Mouse (Mus musculus) midbrain, postnatal 0 days (tissue): ENCODE results near the gene Gpr156. TPM values are rescaled to one million over a fixed set of nuclear protein-coding genes. Genes with fewer than 3 reads are reported as not detected.

Source experiments
- ATAC-seq: fragments of 200-750 bp; cut with Nextera tagmentation; 2 replicates; pipeline ENCODE4 v1.8.0; 2017; ENCODE audit warnings: moderate number of reproducible peaks, mild to moderate bottlenecking, moderate TSS enrichment, moderate library complexity; ENCODE audit not compliant: low FRiP score
- DNase-seq: peaks from one replicate; pipeline ENCODE4 v3.0.0-alpha.2; 2015; ENCODE audit warnings: low spot score
- H3K27ac ChIP-seq: fragments of 300-500 bp; sonication (generic); 2 replicates; pipeline ENCODE4 v1.5.1; 2014; ENCODE audit warnings: low read depth, mild to moderate bottlenecking, low read length, mixed read lengths
- H3K27me3 ChIP-seq: fragments of 300-500 bp; sonication (generic); 2 replicates; pipeline ENCODE4 v1.6.1; 2014; ENCODE audit warnings: low read length, control low read depth, mixed read lengths; ENCODE audit not compliant: insufficient read depth
- H3K36me3 ChIP-seq: fragments of 300-500 bp; sonication (generic); 2 replicates; pipeline ENCODE4 v1.6.1; 2014; ENCODE audit warnings: low read length, control low read depth, mixed read lengths; ENCODE audit not compliant: insufficient read depth
- H3K4me1 ChIP-seq: fragments of 300-500 bp; sonication (generic); 2 replicates; pipeline ENCODE4 v1.6.1; 2014; ENCODE audit warnings: mild to moderate bottlenecking, control low read depth, antibody characterized with exemption, low read length, mixed read lengths; ENCODE audit not compliant: insufficient read depth
- H3K4me2 ChIP-seq: fragments of 300-500 bp; sonication (generic); 2 replicates; pipeline ENCODE4 v1.6.1; 2014; ENCODE audit warnings: low read depth, mild to moderate bottlenecking, low read length, mixed read lengths; ENCODE audit not compliant: poor library complexity, severe bottlenecking
- H3K4me3 ChIP-seq: fragments of 300-500 bp; sonication (generic); 2 replicates; pipeline ENCODE4 v1.5.1; 2014; ENCODE audit warnings: low read depth, mild to moderate bottlenecking, low read length, moderate library complexity
- H3K9ac ChIP-seq: fragments of 300-500 bp; sonication (generic); replicated peaks from 2 replicates; pipeline ENCODE4 v1.6.1; 2014; ENCODE audit warnings: mild to moderate bottlenecking, low read length, moderate library complexity, mixed read lengths; ENCODE audit not compliant: poor library complexity, severe bottlenecking
- H3K9me3 ChIP-seq: fragments of 300-500 bp; sonication (generic); 2 replicates; pipeline ENCODE4 v1.6.1; 2016; ENCODE audit warnings: low read length, control low read depth
- CTCF ChIP-seq: IDR thresholded peaks from 2 replicates; pipeline ENCODE4 v1.5.1; 2016; ENCODE audit warnings: antibody characterized with exemption, mild to moderate bottlenecking
- WGBS: fragments of 180-500 bp; shearing (Covaris S2); extraction: QIAGEN DNeasy Blood & Tissue Kit; methylation state at CpG from one replicate; pipeline ENCODE4 v1.1.7; 2014; 5-methylcytosine and 5-hydroxymethylcytosine counted together
- polyA plus RNA-seq: library from polyadenylated mRNA; unstranded; fragments of >200 nt; fragmentation: Nextera tagmentation; extraction: Ambion mirVana; gene quantifications from 2 replicates; pipeline ENCODE4 v1.2.1, GENCODE M21; 2015
- total RNA-seq: library from RNA; depleted of rRNA; stranded (reverse); fragments of >200 nt; gene quantifications from 2 replicates; pipeline ENCODE4 v1.2.3, GENCODE M21; 2014

Gpr156 gene
- total and polyA plus RNA-seq, 2 experiments from 2014 or later: 2.9 to 6.1 TPM

DNA sequence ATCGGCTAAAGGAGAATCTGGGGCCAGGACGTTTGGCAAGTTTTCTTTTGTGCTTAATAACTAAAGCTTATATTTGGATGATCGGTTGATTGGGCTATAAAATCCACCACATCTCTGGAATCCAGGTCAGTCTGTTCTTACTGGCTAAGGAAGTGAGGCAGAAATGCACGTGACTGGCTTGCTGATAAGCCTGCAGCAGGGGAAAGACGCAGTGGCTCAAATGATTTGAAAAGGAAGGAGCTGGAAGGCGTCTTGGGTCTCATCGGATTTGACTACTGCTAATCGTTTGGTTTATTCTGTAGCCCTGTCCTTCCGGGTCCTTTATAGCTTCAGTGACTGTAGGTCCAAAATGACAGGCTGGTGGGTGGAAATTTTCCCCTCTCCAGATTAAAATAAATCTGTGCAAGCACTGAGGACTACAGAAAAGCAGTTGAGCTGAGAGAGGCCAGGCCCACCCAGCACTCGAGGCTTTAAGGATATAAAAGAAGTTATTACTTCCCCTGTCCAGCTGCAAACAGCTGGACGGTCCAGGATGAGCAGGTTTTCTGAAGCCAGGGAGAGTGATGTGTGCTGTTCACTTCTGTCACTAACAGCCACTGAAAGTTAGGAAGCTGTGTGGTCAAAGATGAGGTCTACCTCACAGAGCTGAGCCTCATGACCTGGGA lies 57.7 kb downstream of the Gpr156 start:
- H3K36me3 ChIP-seq: no peaks in the 10 kb centered on the region
- DNase-seq (peak; percentile 78), ATAC-seq (peak; percentile 88)
- no peak overlapping the region for H3K4me3 ChIP-seq
- WGBS: 25% methylated on average over 11 of the region's 11 CpGs
- H3K9ac ChIP-seq: no peak overlapping the region
- no peaks in the 10 kb centered on the region for H3K27me3 ChIP-seq
- H3K27ac ChIP-seq: peak overlapping the region; percentile 77
- no peak for TF ChIP-seq CTCF
- H3K4me2 ChIP-seq: no peak overlapping the region
- peaks cover 6% of the 10 kb centered on the region; the same call in 1 of the 2 replicates for H3K4me1 ChIP-seq
- H3K9me3 ChIP-seq: no peaks in the 10 kb centered on the region

DNA sequence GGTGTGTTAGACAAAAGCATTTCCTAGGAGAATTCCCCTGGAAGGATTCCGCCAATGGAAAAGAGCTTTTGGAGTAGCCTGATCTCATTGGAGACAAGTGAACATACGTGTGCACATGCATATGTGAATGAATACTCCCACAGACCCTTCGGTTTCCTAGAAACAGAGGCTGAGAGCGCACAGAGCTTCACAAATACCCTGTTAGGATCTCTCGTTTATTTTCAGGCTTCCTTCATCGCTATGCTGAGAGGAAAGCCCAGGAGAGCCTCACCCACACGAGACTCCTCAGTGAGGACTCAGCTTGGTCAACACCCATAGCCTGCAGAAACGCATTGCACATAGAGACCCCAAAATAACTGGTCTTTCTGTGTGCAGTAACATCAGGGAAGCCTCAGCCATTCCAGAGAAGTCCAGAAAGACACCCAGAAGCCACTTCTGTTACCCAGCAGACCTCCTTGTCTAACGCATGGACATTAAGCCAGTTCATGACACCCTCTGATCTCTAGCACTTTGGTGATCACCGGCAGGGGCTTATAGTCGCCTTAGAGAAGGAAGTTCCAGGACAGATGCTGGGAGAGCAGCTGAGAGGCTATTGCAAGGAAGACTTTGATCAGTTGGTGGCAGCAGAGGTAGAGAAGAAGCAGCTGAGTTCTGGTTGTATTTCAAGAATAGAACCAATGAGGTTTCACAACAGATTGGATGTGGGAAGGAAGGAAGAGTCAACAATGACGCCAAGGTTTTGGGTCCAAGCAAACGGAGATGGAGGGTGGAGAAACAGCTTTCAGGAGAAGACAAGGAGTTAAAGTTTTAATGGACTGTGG lies 58.4 kb downstream of the Gpr156 start:
- H3K27me3 ChIP-seq: no peaks in the 10 kb centered on the region
- peak; percentile 60; the same call in 1 of the 2 replicates for ATAC-seq
- no peaks in the 10 kb centered on the region for H3K36me3 ChIP-seq
- peak overlapping the region; percentile 15; the same call in 1 of the 2 replicates for H3K4me2 ChIP-seq
- peak overlapping the region; percentile 77 for H3K27ac ChIP-seq
- no peak overlapping the region for H3K9ac ChIP-seq
- H3K4me1 ChIP-seq: peaks cover 6% of the 10 kb centered on the region; the same call in 1 of the 2 replicates
- TF ChIP-seq CTCF: peak; percentile 75
- whole genome bisulfite sequencing: 44% methylated on average over 13 of the region's 13 CpGs
- no peak overlapping the region for H3K4me3 ChIP-seq
- no peaks in the 10 kb centered on the region for H3K9me3 ChIP-seq
- DNase-seq: peak; percentile 76

GRCm38 (mm10) chr16:37981907-37982306 lies 65.6 kb downstream of the Gpr156 start:
- Histone ChIP-seq H3K4me1 (no peaks in the 10 kb centered on the region), H3K4me3 (no peak overlapping the region), H3K36me3 (no peaks in the 10 kb centered on the region), H3K9ac (no peak overlapping the region), H3K27ac (no peak overlapping the region), H3K27me3 (no peaks in the 10 kb centered on the region), H3K9me3 (no peaks in the 10 kb centered on the region), H3K4me2 (no peak overlapping the region)
- DNase-seq (no peak), ATAC-seq (no peak)
- TF ChIP-seq CTCF: no peak
- WGBS: 63% methylated on average over 1 of the region's 1 CpGs

DNA sequence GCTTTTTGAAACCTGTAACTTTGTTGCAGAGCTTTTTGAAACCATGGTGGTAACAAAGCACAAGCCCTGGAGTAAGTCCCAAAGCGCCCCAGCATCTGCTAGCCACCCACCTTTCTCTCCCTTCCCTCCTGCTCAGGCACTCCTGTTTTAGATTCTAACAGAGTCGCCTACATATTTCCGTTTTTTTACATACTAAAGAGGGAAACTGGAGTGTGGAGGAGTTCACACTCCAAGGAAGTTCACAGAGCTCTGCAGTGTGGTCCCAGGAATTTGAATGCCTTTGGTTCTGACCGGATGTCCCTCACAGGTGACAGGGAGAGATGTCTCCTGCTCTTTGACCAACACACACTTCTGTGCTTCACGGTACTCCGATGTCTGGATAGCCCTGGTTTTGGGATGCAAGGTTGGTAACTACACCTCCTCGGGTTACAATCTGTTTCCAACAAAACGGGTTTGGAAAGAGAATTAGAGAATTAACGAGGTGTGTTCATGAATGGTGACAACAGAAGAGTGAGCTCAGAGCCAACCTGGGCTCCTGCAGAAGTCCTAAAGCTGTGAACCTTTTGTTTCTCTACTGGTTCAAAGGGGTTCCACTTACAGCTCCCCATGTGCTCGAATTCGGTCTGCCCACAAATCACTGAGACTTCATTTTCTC lies 72.0 kb downstream of the Gpr156 start:
- WGBS: 68% methylated on average over 11 of the region's 11 CpGs
- Histone ChIP-seq H3K9ac (no peak overlapping the region), H3K9me3 (no peaks in the 10 kb centered on the region), H3K4me1 (peaks cover 9% of the 10 kb centered on the region; the same call in 1 of the 2 replicates), H3K4me2 (no peak overlapping the region), H3K27me3 (no peaks in the 10 kb centered on the region), H3K27ac (no peak overlapping the region), H3K36me3 (no peaks in the 10 kb centered on the region), H3K4me3 (no peak overlapping the region)
- ATAC-seq: no peak
- no peak for DNase-seq
- TF ChIP-seq CTCF: no peak

DNA sequence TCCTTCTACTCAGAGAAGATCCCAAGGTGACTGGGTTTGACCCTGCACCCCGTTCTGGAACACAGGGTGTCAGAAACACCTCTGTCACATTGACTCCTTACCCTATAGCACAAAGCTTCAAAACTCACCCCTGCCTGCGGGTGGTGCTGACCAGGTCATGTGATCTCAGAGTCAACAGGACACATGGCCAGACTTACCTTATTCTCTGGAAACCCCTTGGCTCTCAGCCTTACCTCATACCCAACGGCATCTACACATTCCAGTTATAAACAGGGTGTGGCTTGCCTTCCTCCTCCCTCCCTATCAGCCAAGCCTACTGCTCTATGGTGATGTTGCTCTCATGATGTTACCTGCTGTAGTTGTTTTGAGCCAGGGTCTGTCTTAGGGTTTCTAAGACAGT lies 73.5 kb downstream of the Gpr156 start:
- H3K36me3 ChIP-seq: no peaks in the 10 kb centered on the region
- no peak for TF ChIP-seq CTCF
- H3K9me3 ChIP-seq: no peaks in the 10 kb centered on the region
- no peak overlapping the region for H3K27ac ChIP-seq
- 74% methylated on average over 3 of the region's 3 CpGs for WGBS
- peaks cover 9% of the 10 kb centered on the region; the same call in 1 of the 2 replicates for H3K4me1 ChIP-seq
- ATAC-seq: no peak
- H3K27me3 ChIP-seq: no peaks in the 10 kb centered on the region
- H3K4me2 ChIP-seq: no peak overlapping the region
- H3K4me3 ChIP-seq: no peak overlapping the region
- no peak overlapping the region for H3K9ac ChIP-seq
- no peak for DNase-seq
